Mouse (Mus musculus): Measurements from ENCODE around the gene Tubgcp4.
"Not testable (repeated sequence)": the region's sequence is repeated elsewhere in the genome, so short reads cannot be mapped to it uniquely, and the experiment has no call there.

The Tubgcp4 gene

GRCm38 (mm10) chr2:121170481-121170971 lies at the start of gene Tubgcp4:
TSS of gene Tubgcp4 (plus strand) at chr2:121170654.
- peak; percentile 75 for DNase-seq

- DNase-seq = not testable (repeated sequence)
These were observed 44.2 kb upstream of the Tubgcp4 start for GRCm38 (mm10) chr2:121126302-121126701.

- DNase-seq = peak; percentile 42
These were observed 42.9 kb upstream of the Tubgcp4 start for GRCm38 (mm10) chr2:121127536-121127935.

GRCm38 (mm10) chr2:121128865-121129620 lies 41.4 kb upstream of the Tubgcp4 start:
- no peak for DNase-seq

- no peak for DNase-seq
These were observed 37.6 kb upstream of the Tubgcp4 start for GRCm38 (mm10) chr2:121132822-121133221.

GRCm38 (mm10) chr2:121137371-121137770 lies 33.1 kb upstream of the Tubgcp4 start:
- DNase-seq = no peak

GRCm38 (mm10) chr2:121139266-121140017 lies 31.0 kb upstream of the Tubgcp4 start:
- peak; percentile 88 for DNase-seq

GRCm38 (mm10) chr2:121140018-121140882 lies 30.2 kb upstream of the Tubgcp4 start, which contains the start of the genes Adal and Lcmt2:
TSS of gene Adal (plus strand) at chr2:121140428.
TSS of gene Lcmt2 (minus strand) at chr2:121140653.
- DNase-seq = peak; percentile 93

GRCm38 (mm10) chr2:121141216-121142035 lies 29.0 kb upstream of the Tubgcp4 start:
- no peak for DNase-seq

GRCm38 (mm10) chr2:121142415-121142814 lies 28.0 kb upstream of the Tubgcp4 start:
- no peak for DNase-seq

- DNase-seq = no peak
These were observed 20.8 kb upstream of the Tubgcp4 start for GRCm38 (mm10) chr2:121149679-121150078.

GRCm38 (mm10) chr2:121153100-121153499 lies 17.4 kb upstream of the Tubgcp4 start:
- no peak for DNase-seq

GRCm38 (mm10) chr2:121169173-121169572 lies 1.3 kb upstream of the Tubgcp4 start:
- no peak for DNase-seq

GRCm38 (mm10) chr2:121169902-121170301 lies 552 bp upstream of the Tubgcp4 start:
- DNase-seq = peak; percentile 49

- peak; percentile 87 for DNase-seq
These were observed 707 bp downstream of the Tubgcp4 start, which contains the start of gene Zscan29 for GRCm38 (mm10) chr2:121170980-121171742. TSS of gene Zscan29 (minus strand) at chr2:121171125.

- no peak for DNase-seq
These were observed 8.5 kb downstream of the Tubgcp4 start for GRCm38 (mm10) chr2:121178828-121179479.

- no peak for DNase-seq
These were observed 13.0 kb downstream of the Tubgcp4 start for GRCm38 (mm10) chr2:121183431-121183830.

GRCm38 (mm10) chr2:121184142-121184541 lies 13.7 kb downstream of the Tubgcp4 start:
- no peak for DNase-seq

- DNase-seq = no peak
These were observed 18.1 kb downstream of the Tubgcp4 start for GRCm38 (mm10) chr2:121188530-121188929.

- DNase-seq = no peak
These were observed 25.0 kb downstream of the Tubgcp4 start for GRCm38 (mm10) chr2:121195466-121195865.

Measured in kidney, adult 9 months (tissue).